Mouse (Mus musculus) skeletal muscle tissue, adult 2 months (tissue): Measurements from ENCODE around the gene Mrpl14.

Experiments
- DNase-seq: peaks from one replicate; pipeline ENCODE4 v3.0.0-alpha.2; 2012; ENCODE audit warnings: low read depth, low spot score

Mrpl14 gene

DNA sequence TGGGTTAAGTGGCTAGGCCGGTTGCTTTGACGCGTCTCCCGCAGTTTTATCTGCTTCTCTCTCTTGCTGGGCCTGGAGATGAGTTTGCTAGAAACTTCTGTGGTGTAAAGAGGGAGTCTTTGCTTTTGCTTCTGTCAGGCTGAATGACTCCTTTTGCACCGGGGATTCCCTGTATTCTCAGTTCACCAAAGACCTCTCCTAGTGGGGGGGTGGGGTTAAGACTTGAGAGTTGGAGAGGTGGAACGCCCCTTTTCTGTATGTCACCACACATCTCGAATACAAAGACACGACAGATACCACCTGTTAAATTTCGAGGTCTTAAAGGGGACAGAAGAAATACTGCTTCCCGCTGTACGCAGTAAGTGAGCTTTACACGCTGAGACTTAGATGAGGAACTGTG is 594 bp downstream of the Mrpl14 start, which contains the start of gene Tmem63b:
Tmem63b (minus strand) TSS at position 190 of the 400 bp plus-strand sequence.
- no peak for DNase-seq

DNA sequence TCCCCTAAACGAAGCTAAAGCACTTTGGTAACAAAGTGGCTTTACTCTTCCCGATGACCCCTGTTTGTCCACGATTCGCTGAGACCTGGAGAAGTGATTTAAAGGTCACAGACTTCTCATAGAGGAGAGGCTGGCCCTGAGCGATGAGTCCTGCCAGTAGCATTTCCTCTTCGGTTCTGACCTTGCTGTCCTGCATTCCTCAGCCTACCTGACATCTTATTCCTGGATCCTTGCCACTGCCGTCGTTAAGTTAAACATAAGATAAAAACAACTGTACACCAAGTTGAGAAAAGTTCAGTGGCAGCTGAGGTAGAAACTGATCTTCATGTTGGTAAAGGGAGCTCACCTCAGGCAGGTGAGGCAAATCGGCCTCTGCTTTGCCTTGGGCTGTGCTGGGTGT is 3.0 kb downstream of the Mrpl14 start:
- DNase-seq: no peak

DNA sequence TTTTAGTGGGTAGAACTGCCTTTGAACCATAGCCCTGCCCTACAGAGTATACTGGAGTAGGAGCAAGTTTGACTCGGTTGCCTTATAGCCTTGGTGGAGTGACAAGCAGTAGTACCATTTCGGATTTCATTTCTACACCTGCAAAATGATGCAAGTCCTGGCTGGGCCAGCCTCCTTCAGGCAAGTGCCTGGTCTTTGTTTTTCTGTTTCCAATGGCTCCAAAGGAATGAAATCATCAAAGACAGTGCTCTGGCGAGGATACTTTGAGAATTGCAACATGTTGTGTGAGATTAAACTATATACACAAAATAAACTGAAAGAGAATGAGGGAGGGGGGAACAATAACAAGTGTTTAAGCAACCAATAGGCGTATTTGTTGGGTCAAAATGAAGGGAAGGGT is 3.9 kb downstream of the Mrpl14 start:
- no peak for DNase-seq

DNA sequence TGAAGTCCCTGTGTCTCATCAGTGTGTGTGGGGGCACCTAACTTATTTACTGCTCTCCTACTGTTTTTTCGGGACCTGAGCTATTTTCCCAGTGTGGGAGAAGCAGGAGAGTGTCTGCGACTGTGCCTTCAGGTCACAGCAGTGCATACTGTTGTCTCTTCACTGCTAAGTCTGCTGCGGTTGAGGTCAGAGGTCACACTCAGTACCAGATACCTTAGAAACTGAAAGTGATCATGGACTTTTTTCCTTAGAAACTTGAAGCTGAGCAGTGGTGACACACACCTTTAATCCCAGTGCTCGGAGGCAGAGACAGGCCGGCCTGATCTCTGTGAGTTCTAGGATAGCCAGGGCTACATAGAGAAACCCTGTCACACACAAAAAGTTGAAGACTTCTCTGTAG is 6.0 kb downstream of the Mrpl14 start:
- no peak for DNase-seq

DNA sequence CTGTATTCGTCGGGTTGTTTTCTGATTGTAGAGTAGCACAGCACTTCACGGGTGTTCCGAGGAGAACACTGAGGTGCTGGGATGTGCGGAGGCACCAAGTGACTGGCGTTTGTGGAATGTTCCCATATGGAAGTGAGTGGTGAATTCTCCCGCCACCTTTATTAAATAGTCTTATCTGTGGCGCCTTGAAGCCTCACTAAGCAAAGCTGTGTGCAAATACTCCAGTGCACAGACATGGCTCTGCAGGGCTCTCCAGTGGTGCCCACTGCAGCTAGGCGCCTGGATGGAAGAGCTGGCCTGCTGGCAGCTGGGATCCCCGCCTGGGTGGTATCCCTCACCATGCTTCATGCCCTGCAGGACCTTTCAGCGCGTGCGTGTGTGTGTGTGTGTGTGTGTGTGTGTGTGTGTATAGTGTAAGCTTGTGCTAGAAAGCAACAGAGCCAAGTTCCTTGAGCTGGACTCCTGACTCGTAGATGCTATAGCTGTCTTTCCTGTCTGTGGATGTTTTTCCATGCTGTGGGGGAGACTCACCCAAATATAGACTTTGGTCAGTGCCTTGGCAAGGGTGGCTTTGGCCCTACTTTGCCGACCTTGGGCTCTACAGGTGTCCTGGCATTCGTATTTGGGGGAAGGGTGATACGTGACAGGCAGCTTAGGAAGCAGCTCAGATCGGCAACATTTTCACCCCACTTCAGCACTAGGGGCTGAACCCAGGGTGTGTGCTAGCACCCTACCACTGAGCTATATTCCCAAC is 7.9 kb downstream of the Mrpl14 start:
- peak; percentile 63 for DNase-seq

DNA sequence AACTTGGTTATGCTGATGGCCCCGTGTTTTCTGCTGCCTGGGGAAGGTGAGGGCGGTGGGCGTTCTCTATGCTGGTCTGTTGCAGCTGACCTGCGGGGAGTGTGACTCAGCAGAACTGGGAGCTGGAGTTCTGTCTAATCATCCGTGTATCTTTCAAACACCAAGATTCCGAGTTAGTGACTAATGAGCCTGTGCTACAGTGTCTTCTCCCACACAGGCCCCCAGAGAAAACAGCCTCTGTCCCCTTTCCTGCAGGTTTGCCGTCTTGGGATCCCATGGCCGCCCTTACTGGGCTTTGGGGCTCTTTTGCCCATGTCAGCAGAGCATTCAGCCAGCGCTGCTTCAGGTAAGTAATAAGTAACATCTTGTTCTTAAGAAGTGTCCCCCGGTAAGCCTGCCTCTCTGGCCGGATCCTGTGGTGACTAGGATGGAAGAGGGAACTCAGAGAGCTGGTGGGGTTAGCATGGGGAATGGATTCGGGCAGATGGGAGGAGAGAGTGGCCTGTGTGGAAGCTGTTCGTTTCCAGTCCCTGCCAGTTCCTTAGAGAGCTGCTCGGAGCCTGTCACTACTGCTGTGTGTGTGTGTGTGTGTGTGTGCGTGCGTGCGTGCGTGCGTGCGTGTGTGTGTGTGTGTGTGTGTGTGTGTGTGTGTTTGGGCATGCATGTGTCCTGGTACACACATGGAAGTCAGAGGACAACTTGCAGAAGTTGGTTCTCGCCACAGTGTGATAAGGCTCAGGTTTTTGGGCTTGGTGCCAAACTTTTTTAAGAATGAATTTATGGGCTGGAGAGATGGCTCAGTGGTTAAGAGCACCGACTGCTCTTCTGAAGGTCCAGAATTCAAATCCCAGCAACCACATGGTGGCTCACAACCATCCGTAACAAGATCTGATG is 9.4 kb downstream of the Mrpl14 start:
- no peak for DNase-seq

DNA sequence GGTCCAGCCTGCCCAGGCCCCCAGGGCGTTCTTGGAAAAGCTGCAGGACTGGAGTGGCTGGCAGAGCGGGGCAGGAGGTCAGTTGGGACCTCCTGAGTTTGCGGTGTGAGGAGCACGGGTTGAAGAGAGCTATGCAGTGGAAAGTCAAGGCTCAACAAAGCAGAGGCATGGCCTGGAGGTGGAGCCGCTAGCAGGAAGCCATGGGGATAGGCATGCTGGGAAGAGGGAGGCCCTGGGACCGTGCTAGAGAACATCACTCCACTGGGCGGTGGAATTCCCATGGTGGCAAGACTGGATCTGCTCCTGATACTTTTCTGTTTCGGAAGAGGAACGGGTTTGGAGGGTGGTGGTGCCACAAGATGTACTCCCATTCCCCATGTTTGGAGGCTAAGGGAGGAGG is 10.9 kb downstream of the Mrpl14 start:
- no peak for DNase-seq

DNA sequence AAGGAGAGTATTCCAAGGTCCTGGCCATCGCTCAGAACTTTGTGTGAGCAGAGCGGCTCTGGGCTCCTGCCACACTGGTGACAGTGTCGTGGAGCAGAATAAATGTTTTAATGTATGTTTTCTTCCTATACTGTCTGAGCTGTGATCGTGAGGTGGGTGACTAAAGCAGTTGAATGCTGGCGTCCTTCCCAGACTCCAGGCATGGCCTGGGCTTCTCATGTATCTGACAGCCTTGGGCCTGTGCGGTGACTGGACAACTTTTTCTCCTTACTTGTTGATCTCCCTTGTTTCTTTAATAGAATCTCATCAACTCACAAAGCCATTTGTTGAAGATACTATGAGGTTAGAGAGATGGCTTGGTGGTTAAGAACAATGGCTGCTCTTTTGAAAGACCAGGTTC is 12.2 kb downstream of the Mrpl14 start:
- DNase-seq: peak; percentile 61

DNA sequence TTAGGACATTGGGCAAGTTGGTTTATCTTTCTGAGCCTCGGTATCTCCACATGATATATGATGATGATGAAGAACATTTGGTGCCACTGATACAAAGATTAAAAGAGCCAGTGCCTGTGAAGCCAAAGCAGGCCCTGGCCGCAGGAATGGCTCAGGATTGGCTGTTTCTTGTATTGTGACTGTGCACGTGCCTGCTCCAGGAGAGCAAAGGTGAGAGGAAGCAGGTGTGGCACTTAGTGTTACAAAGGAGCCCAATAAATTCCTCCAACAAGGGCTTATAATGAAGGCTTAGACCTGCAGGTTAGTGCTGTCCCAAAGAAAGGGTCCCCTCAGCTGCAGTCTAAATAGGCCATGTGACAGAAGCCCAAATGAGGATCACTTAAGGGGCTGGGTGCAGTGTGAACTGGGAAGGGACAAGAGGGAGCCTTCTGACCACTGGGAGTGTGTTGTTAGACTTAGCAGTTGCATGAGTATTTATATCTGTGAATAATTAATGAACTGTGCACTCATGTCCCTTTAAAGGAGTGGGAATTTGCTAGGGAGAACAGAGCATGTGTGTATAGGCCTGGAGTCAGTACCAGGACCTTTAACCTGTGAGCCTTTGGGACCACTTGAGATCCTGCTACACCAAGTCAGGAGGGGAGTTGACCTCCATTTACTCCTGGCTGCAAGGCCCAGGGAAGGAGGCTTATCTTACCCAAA is 13.1 kb downstream of the Mrpl14 start:
- no peak for DNase-seq

DNA sequence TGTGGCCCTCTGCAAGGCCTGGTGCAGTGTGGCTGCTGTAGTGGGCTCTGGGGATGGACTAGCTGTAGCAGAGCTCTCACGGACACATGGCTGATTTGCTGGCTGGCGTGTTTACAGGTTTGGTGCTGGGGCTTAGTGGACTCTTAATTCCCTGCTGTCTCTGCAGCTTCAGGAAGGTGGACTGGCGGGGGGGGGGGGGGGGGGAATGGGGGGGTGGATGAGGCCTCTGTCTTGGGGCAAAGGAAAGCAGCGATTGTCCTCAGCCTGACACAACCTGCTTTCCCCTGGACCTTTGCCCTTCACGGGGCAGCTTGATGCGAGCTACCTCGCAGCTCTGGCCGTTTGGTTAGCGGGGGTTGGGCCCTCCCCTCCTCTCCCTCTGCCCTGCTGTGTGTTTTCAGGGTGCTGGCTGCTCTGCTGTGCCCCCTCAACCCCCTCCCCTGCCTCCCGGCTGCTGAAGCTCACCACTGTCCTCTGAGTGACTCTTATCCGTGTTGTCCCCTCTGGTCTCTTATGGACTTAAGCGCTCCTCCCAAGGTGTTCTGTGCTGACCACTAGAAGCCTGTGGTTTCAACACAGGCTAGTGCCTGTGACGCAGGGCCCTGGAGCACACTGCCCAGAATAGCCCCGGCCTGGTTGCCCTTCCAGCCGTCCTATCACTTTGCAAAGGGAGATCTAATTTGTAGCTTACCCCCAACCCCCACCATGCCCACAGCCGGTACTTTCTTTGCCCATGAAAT is 14.5 kb downstream of the Mrpl14 start:
- DNase-seq: peak; percentile 94

DNA sequence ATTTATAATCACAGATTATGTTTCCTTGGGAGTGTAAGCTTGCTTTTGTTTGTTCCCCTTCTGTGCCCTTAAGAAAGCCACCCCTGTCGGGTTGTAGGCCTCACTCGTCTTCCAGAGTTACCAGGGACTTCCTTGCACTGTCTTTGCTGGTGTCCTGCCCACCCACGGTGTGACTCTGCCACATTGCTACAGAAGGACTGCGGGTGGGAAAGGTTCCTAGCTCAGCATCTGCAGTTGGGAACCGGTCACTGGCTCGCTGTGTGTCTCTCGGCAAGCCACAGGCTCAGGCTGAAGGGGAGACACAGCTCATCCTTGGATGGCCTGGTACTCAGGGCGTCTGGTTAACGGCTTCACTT is 15.1 kb downstream of the Mrpl14 start:
- no peak for DNase-seq

DNA sequence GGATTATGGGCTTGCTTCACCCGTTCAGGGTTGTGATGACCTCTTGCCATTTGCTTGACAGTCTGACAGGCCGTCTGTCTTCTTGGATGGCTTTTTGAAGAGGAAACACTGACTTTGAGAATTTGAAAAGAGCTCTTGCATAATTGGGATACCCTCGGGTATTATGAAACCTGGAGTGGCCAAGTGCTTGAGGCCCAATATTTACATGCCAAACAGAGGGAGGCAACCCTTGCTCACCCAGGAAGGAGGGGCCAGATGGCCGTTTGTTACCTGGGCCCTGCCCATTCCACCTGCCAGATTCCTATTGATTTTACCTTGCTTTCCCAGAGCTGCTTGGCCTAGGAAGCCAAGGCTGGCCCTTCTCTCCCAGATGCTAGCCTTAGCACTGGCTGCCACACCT is 16.1 kb downstream of the Mrpl14 start:
- DNase-seq: no peak

DNA sequence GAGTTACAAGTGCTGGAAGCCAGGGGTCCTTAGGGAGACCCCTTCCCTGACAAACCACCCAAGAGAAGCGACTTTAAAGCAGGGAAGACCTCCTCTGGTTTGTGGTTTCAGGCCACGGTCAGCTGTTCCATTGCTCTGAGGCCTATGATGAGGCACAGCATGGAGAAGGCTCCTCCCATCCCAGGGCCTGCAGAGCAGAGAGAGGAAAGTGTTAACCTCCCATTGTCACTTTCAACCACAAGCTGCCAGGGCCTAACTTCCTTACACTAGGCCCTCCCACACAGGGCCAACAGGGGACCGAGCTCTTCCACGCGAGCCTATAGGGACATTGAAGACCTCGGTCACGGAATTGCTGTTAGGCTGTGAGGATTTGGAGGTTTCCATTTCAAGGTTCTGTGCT is 17.1 kb downstream of the Mrpl14 start:
- DNase-seq: no peak

DNA sequence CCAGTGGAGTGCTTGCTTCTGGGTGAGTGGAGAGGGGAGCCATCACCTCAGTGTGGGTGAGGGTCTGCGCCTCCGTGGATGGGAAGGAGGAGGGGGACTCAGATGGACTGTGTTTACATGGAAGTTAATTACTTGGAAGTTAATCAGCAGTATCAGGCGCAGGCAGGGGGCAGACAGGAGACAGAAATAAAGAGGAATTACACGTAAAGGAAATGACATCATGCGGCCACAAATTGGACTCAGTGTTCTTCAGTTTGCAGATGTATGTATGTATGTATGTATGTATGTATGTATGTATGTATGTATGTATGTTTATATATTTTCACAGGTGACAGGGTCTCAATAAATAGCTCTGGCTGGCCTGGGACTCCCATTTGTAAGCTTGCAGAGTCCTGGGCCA is 20.7 kb downstream of the Mrpl14 start:
- DNase-seq: no peak

DNA sequence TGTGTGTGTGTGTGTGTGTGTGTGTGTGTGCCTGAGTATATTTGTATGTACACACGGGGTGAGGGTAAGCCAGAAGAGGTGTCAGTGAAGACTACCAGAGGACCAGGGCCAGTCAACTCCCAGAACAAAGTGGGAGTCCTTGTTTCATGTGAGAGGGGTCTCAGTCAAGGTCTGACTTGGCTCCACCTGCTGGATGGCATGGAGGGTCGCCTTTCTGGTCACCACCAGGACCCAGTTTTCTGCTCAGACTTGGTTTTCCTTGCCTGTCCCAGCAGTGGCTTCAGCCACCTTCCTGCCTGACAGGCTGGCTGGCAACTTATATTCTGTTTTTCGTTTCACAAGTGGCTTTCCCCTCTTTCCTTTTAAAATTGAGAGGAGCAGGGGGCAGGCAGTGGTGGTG is 21.3 kb downstream of the Mrpl14 start:
- no peak for DNase-seq

DNA sequence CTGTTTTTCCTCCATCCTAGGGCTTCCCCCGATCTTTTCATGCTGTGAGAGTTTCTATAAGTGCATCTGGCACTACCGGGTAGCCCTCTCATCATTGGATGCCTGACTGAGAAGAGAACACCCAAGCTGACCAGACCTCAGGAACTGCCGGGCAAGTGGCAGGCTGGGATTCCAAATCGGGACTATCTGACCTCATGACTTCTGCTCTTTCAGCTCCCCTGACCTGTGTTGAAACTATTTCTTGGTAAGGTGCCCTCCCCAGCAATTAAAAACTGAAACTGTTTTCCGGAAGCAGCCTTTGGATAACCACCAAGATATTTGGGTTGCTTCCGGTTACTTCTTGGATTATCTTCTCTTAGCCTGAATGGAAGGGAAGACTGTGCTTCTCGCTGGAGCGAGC is 22.1 kb downstream of the Mrpl14 start:
- DNase-seq: peak; percentile 80

DNA sequence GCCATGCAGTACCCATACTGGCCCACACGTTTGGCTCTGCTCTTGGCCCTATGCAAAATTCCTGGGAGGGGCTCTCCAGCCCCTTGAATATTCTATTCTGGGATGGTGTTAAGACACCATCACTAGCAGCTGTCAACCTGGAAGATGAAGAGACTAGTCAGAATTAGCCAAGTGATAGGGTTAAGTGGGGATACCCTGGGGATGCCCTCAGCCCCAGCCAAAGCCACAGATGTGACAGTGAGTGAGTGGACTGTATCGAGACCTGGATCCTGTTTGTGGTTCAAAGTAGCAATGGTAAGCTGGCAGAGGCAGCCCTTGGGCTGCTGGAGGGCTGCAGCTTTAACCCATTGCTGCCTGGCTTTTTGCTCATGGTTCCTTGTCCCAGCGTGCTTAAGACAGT is 23.7 kb downstream of the Mrpl14 start:
- DNase-seq: no peak

DNA sequence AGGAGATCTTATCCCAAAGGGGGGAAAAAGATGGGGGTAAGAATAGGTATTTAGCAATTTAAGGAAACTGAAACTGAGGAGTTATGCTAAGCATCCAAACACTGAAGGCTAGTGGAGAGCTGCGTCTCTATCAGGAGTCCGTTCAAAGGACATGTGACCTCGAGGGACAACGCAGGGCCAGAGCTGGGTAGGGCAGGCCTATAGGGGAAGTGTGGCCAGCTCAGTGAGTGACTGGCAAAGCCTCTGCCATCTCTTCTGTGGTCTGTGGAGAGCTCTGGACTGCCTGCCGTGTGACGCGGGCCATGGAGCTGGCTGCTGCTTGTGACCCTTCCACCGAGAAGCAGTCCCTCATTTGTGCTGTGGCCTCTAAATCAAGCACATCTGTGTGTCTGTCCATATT is 24.3 kb downstream of the Mrpl14 start:
- no peak for DNase-seq

DNA sequence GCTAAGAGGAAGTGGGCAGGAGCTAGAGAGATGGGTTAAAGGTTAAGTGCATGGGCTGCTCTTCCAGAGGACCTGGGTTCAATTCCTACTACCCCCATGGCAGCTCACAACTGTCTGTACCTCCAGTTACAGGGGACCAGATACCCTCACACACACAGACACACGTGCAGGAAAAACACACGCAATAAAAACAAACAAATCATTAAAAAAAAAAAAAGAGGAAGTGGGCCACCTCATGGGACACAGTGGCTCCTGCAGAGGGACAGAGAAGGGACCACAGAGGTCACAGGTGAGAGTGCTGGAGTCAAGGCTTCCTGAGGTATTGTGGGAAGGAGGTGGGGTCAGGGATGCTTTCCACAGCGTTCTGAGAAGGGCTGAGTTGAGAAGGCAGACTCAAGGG is 25.4 kb downstream of the Mrpl14 start:
- DNase-seq: no peak

DNA sequence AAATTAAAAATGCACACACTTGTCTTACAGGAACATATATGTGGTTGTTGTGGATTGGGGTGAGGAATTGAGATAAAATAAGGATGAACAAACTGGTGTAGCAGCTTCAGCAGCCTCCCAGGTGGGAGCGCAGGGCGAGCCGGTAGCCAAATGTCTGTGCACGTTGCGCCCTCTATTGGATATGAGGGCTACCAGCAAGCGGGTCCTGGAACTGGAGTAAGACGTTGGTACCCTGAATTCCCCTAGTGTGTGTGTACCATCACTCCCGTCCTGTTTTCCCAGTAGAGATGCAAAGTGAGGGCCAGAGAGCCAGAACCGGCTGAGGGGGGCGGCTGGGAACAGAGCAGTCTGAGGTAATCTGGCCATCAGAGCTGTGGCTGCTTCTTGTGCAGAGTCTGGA is 32.2 kb downstream of the Mrpl14 start:
- DNase-seq: no peak

DNA sequence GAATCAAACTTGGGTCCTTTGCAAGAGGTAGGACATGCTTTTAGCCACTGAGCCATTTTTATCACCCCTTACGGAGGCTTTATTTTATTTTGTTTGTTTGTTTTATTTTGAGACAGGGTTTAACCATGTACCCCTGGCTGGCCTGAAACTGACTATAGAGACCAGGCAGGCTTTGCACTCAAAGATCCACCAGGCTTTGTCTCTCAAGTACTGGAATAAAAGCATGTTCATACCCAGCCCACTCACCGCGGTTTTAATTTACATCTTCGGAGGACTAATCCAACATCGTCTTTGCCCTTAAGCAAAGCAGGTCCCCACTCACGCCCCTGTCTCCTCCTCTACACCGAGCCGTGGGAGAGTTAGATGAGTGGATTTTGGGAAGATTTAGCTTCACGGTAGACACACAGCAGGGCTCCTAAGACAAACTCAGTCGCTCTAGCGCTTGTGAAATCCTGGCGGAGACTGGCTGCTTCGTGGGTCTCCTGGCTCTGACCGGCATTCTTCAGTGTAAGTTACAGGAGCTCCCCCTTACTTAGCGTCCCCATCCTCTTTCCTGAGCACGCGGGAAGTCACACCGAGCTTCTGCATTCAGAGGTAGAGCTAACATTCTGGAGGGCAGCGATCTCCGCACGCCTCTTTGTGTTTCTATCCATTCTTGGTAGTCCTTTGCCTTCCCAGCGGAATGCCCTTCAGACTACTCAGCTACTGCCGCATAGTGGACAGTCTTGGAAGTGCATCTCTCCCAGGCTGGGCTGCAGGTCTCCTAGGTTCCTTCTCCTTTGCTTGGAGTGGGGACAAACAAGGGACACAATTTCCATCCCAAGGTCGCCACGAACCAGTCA is 37.8 kb downstream of the Mrpl14 start:
- DNase-seq: peak; percentile 76
